Mouse (Mus musculus) thymus, postnatal 14 days (tissue): Measurements from ENCODE around the gene Cacna2d1.

ENCODE experiments used
- DNase-seq: peaks from one replicate; pipeline ENCODE4 v3.0.0; 2021

Cacna2d1 gene

GRCm38 (mm10) chr5:15985228-15985858 lies 50.9 kb downstream of the Cacna2d1 start:
- DNase-seq: no peak

GRCm38 (mm10) chr5:15985901-15986300 lies 51.4 kb downstream of the Cacna2d1 start:
- no peak for DNase-seq

GRCm38 (mm10) chr5:15991428-15992139 lies 57.1 kb downstream of the Cacna2d1 start:
- no peak for DNase-seq

GRCm38 (mm10) chr5:15993252-15993944 lies 58.9 kb downstream of the Cacna2d1 start:
- DNase-seq: no peak

GRCm38 (mm10) chr5:15997190-15997589 lies 62.7 kb downstream of the Cacna2d1 start:
- DNase-seq: no peak

- DNase-seq: no peak
Observed at GRCm38 (mm10) chr5:15997769-15998168, 63.3 kb downstream of the Cacna2d1 start.

- DNase-seq: no peak
Observed at GRCm38 (mm10) chr5:16000917-16001316, 66.4 kb downstream of the Cacna2d1 start.

GRCm38 (mm10) chr5:16002431-16003063 lies 68.1 kb downstream of the Cacna2d1 start:
- no peak for DNase-seq

- DNase-seq: no peak
Observed at GRCm38 (mm10) chr5:16004305-16004704, 69.8 kb downstream of the Cacna2d1 start.

GRCm38 (mm10) chr5:16006964-16007363 lies 72.5 kb downstream of the Cacna2d1 start:
- no peak for DNase-seq

- no peak for DNase-seq
Observed at GRCm38 (mm10) chr5:16013649-16014048, 79.2 kb downstream of the Cacna2d1 start.

GRCm38 (mm10) chr5:16014392-16014791 lies 79.9 kb downstream of the Cacna2d1 start:
- DNase-seq: no peak

GRCm38 (mm10) chr5:16024626-16025417 lies 90.3 kb downstream of the Cacna2d1 start:
- no peak for DNase-seq

- DNase-seq: no peak
Observed at GRCm38 (mm10) chr5:16028881-16029280, 94.4 kb downstream of the Cacna2d1 start.

GRCm38 (mm10) chr5:16029481-16029880 lies 95.0 kb downstream of the Cacna2d1 start:
- no peak for DNase-seq

- no peak for DNase-seq
Observed at GRCm38 (mm10) chr5:16033569-16033968, 99.1 kb downstream of the Cacna2d1 start.

- DNase-seq: no peak
Observed at GRCm38 (mm10) chr5:16035259-16035658, 100.8 kb downstream of the Cacna2d1 start.

- no peak for DNase-seq
Observed at GRCm38 (mm10) chr5:16045147-16045878, 110.8 kb downstream of the Cacna2d1 start.

GRCm38 (mm10) chr5:16047452-16048191 lies 113.1 kb downstream of the Cacna2d1 start:
- DNase-seq: no peak

- DNase-seq: no peak
Observed at GRCm38 (mm10) chr5:16056795-16057194, 122.3 kb downstream of the Cacna2d1 start.

- no peak for DNase-seq
Observed at GRCm38 (mm10) chr5:16062773-16063172, 128.3 kb downstream of the Cacna2d1 start.
